Mouse (Mus musculus): Measurements from ENCODE around the gene Nme7.

- no peak for TF ChIP-seq GATA1 (IDR thresholded peaks at IDR 0.05; ENCODE audit: low read length)
- no peak for TF ChIP-seq TAL1 (IDR thresholded peaks at IDR 0.05; ENCODE audit: low read length)
Measured at GRCm38 (mm10) chr1:164318474-164318873, 14.6 kb downstream of the Nme7 start.
